Mouse (Mus musculus) spleen, adult 2 months (tissue): Measurements from ENCODE around the gene Sart1.

Experiments
- CTCF ChIP-seq: fragments of 200-500 bp; IDR thresholded peaks from 2 replicates; pipeline ENCODE4 v1.5.1; 2011; ENCODE audit warnings: mild to moderate bottlenecking, inconsistent platforms; ENCODE audit not compliant: insufficient read depth, insufficient read length, insufficient replicate concordance; ENCODE audit errors: extremely low read depth
- POLR2A ChIP-seq: fragments of 200-500 bp; IDR thresholded peaks from 2 replicates; pipeline ENCODE4 v1.6.1; 2011; ENCODE audit warnings: low read depth, low read length, inconsistent platforms

DNA sequence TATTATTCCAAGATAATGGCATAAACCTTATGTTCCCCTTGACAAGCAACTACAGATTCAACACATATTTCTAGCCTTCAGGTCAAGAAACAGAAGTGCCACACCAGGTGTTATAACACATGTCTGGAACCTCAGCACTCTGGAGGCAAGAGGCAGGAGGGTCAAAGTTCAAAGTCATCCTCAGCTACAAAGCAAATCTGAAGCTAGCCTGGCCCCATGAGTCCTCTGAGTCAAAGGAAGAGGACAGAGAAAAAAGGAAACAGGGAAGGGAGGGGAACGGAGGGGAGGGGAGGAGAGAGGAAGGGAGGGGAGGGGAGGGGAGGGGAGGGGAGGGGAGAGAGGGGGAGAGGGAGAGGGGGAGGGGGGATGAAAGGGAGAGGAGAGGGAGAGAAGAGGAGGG is 32.4 kb downstream of the Sart1 start:
- TF ChIP-seq CTCF (no peak), POLR2A (no peak)
